8 mouse cellular contexts compared by ENCODE assay signal in the genomic region with DNA sequence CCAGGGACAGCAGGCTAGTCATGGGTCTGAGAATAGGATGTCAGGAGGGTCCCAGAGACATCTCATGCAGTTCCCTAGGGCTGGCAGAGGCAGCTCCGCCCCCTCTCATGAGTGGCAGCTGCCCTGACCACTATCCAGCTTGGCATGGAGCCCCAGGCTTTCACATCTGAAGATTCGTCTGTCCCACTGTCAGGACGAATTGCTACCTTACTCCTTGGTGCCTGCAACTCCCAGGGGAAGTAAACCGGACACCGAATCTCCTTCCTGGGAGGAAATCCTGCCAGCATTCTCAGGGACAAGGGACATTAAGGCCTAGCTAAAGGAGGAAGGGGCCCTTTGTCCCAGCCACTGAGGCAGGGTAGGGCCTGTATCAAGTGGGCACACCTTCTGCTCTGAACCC. TPM values are rescaled to one million over a fixed set of nuclear protein-coding genes. Genes with fewer than 3 reads are reported as not detected.
A peak's percentile ranks its signal among the peaks of the same experiment; 100 is the strongest.
DNase-seq lines count a peak whose midpoint lies in the region; ATAC-seq and TF ChIP-seq lines count a peak whose summit lies in the region.

No protein-coding gene starts in this region.

- no peak for DNase-seq in layer of hippocampus, adult 2 months (ENCODE audit: low spot score in 2 of 2)
- no peak for DNase-seq in layer of hippocampus, postnatal 25 days (ENCODE audit: extremely low spot score in 1 of 2, low spot score in 1 of 2)
- DNase-seq in heart, adult 2 months: peak; percentile 60 to 76
- DNase-seq in kidney, adult 9 months: peak; percentile 66
- peak; percentile 71 for DNase-seq in midbrain, embryonic 11.5 days (ENCODE audit: low spot score, missing footprints)
- no peak for DNase-seq in right cerebral cortex, postnatal 4 days
- DNase-seq in thymus, postnatal 36 days: no peak

- H3K9me3 ChIP-seq in midbrain, embryonic 11.5 days (ENCODE audit: control insufficient read depth, low read length): no peaks in the 10 kb centered on the region

- no peak overlapping the region for H3K4me2 ChIP-seq in midbrain, embryonic 11.5 days

- H3K36me3 ChIP-seq in heart, adult 2 months (ENCODE audit: control insufficient read depth, insufficient read depth, low read length): no peaks in the 10 kb centered on the region
- H3K36me3 ChIP-seq in midbrain, embryonic 11.5 days (ENCODE audit: control insufficient read depth, insufficient read depth, low read length): no peaks in the 10 kb centered on the region

- intact Hi-C loops in heart, adult 2 months (cut with DNase I): no loop called here

- H3K27ac ChIP-seq in layer of hippocampus, adult 2 months: peak overlapping the region; percentile 93
- H3K27ac ChIP-seq in heart, adult 2 months: peak overlapping the region; percentile 90
- no peak overlapping the region; the same call in 1 of the 2 replicates for H3K27ac ChIP-seq in midbrain, embryonic 11.5 days (ENCODE audit: low read depth, low read length)

- ATAC-seq in midbrain, embryonic 11.5 days (ENCODE audit: low FRiP score): no peak
- no peak for ATAC-seq in megakaryocyte-erythroid progenitor cell, adult 5-6 weeks (replicated peaks; ENCODE audit: low FRiP score, low TSS enrichment, poor library complexity, severe bottlenecking)

- H3K4me3 ChIP-seq in layer of hippocampus, adult 2 months: no peak overlapping the region
- H3K4me3 ChIP-seq in heart, adult 2 months: no peak overlapping the region
- no peak overlapping the region for H3K4me3 ChIP-seq in midbrain, embryonic 11.5 days (ENCODE audit: low read depth, low read length)

- H3K9ac ChIP-seq in heart, adult 2 months (ENCODE audit: low read depth, low read length): no peak overlapping the region
- H3K9ac ChIP-seq in midbrain, embryonic 11.5 days (ENCODE audit: low read length): no peak overlapping the region

- H3K27me3 ChIP-seq in heart, adult 2 months (ENCODE audit: control insufficient read depth, insufficient read depth, low read length): no peaks in the 10 kb centered on the region
- H3K27me3 ChIP-seq in midbrain, embryonic 11.5 days (ENCODE audit: control insufficient read depth, insufficient read depth, low read length): no peaks in the 10 kb centered on the region

- TF ChIP-seq EP300 in heart, adult 2 months (IDR thresholded peaks at IDR 0.05; ENCODE audit: insufficient read depth, low read depth, low read length): peak; percentile 81; the same call in 1 of the 2 replicates

- peaks cover 35% of the 10 kb centered on the region for H3K4me1 ChIP-seq in heart, adult 2 months (ENCODE audit: control insufficient read depth, insufficient read depth, low read length)
- peaks cover 52% of the 10 kb centered on the region for H3K4me1 ChIP-seq in midbrain, embryonic 11.5 days (ENCODE audit: control insufficient read depth, insufficient read depth, low read length)

- TF ChIP-seq POLR2A in heart, adult 2 months (IDR thresholded peaks at IDR 0.05; ENCODE audit: insufficient read depth, low read depth, low read length): no peak

- no peaks in the 10 kb centered on the region for H3K79me2 ChIP-seq in heart, adult 2 months (replicated peaks; ENCODE audit: control insufficient read depth, insufficient read depth, low read length)

- WGBS in heart, adult 2 months: 41% methylated on average over 5 of the region's 5 CpGs
- 49% methylated on average over 5 of the region's 5 CpGs for WGBS in midbrain, embryonic 11.5 days

- no peak for TF ChIP-seq CTCF in layer of hippocampus, adult 2 months (conservative IDR thresholded peaks at IDR 0.05)
- TF ChIP-seq CTCF in heart, adult 2 months (IDR thresholded peaks at IDR 0.05): no peak

RNA-seq across cellular contexts. Expression of a gene that starts 14.6 kb away (rescaled TPM):
- 100 to 1,000 TPM; 226 to 243 TPM for total RNA-seq in layer of hippocampus, adult 2 months (2021)
- total RNA-seq in layer of hippocampus, postnatal 25 days (2021): 100 to 1,000 TPM; 220 to 233 TPM
- 10 to 100 TPM; 10.1 to 11.6 TPM for total RNA-seq in heart, adult 2 months (2021)
- 16.4 and 17.2 TPM in 2 replicates for polyA plus RNA-seq in heart, adult 2 months (2012; rRNA removed)
- polyA plus RNA-seq in midbrain, embryonic 11.5 days (2014; fragmentation: Nextera tagmentation; extraction: Ambion mirVana): 15.3 and 15.7 TPM in 2 replicates
- 1.2 TPM in 1 of 2 replicates, not detected in the other for total RNA-seq in megakaryocyte-erythroid progenitor cell, adult 5-6 weeks (2014; fragmentation: Nextera tagmentation)
- total RNA-seq in megakaryocyte-erythroid progenitor cell, adult 5-6 weeks (2017): not detected in 2 replicates

Comparison
In these comparisons a context has a peak if more than half of its experiments do, and no peak if none do; other contexts are left out.
1. DNase-seq: peak in heart, adult 2 months (2 of 2), kidney, adult 9 months (single experiment) and midbrain, embryonic 11.5 days (single experiment); none in layer of hippocampus, adult 2 months (0 of 2), layer of hippocampus, postnatal 25 days (0 of 2), right cerebral cortex, postnatal 4 days (single experiment) and thymus, postnatal 36 days (0 of 2).
2. RNA of a gene that starts 14.6 kb away (total RNA-seq): 226 to 243 TPM in layer of hippocampus, adult 2 months and 220 to 233 TPM in layer of hippocampus, postnatal 25 days; 10.1 to 11.6 TPM in heart, adult 2 months and 1.2 TPM in megakaryocyte-erythroid progenitor cell, adult 5-6 weeks; every median in the first group is over 10 times any median in the second.